Mouse (Mus musculus): ENCODE results near the gene Cavin3. TPM values are rescaled to one million over a fixed set of nuclear protein-coding genes. Genes with fewer than 3 reads are reported as not detected.

The Cavin3 gene
- total and polyA plus RNA-seq, 3 experiments, result not detected

DNA sequence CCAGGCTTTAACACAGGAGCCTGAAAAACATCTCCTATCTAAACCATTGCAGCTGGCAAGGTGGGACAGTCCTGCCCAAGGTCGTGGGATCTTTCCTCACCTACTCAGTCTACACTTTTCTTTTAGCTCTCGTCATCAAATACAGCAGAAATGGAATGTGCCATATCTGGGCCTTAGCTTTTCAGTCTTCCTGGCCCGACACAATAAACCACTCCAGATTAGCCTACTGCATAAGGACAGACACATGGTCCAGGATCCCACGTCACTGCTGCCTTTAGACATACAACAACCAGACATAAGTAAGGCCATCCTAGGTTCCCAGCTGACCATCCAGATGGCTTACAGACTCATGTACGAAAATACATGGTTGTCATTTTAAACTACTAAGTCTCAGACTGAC lies 28.0 kb upstream of the Cavin3 start:
- in situ Hi-C loops (cut with MboI; ENCODE audit: low pct_ligation_motif_present, low pct_unique_long_range_greater_than_20kb, low sequenced_read_pairs), result no loop called here
- DNase-seq (ENCODE audit: extremely low read depth), result no peak
- Histone ChIP-seq H3K79me2 (replicated peaks; ENCODE audit: control insufficient read depth, extremely low read depth, insufficient read depth, poor library complexity, severe bottlenecking) (no peaks in the 10 kb centered on the region), H3K4me1 (ENCODE audit: control insufficient read depth in 1 of 2, insufficient read depth in 2 of 2) (0 out of 4 replicates have a peak, but pooled peaks cover 0 to 3% of the 10 kb centered on the region in 2 experiments), H3K9ac (ENCODE audit: insufficient read depth, low read depth) (no peak overlapping the region), H3K27ac (ENCODE audit: insufficient read depth, low read depth) (no peak overlapping the region), H3K27me3 (replicated peaks) (peaks cover 1% of the 10 kb centered on the region), H3K4me2 (ENCODE audit: insufficient read depth, low read depth, poor library complexity, severe bottlenecking) (no peak overlapping the region), H3K9me3 (replicated peaks; ENCODE audit: low read length) (no peaks in the 10 kb centered on the region), H3K36me3 (replicated peaks in 1 of 2; ENCODE audit: control insufficient read depth in 1 of 2, insufficient read depth in 1 of 2, low read length in 1 of 2) (no peaks in the 10 kb centered on the region), H3K4me3 (replicated peaks in 1 of 3; ENCODE audit: low read depth in 2 of 3, low read length in 2 of 3, poor library complexity in 1 of 3) (no peak overlapping the region)
- dilution Hi-C loops (cut with MboI; ENCODE audit: extremely low pct_ligation_motif_present, extremely low pct_unique_long_range_greater_than_20kb, low sequenced_read_pairs), result no loop called here
- no peak for TF ChIP-seq KAT2A (IDR thresholded peaks at IDR 0.05; ENCODE audit: insufficient replicate concordance, low read length)
- TF ChIP-seq SIN3A (IDR thresholded peaks at IDR 0.05; ENCODE audit: low read length), result no peak
- TF ChIP-seq POLR2AphosphoS2 (IDR thresholded peaks at IDR 0.05; ENCODE audit: low read depth, low read length), result no peak
- no peak for TF ChIP-seq RCOR1 (conservative IDR thresholded peaks at IDR 0.05; ENCODE audit: low read depth, low read length)
- no peak for TF ChIP-seq TCF12 (IDR thresholded peaks at IDR 0.05; ENCODE audit: low read depth, low read length)
- no peak for TF ChIP-seq CHD1 (IDR thresholded peaks at IDR 0.05; ENCODE audit: low read depth, low read length)
- TF ChIP-seq PAX5 (IDR thresholded peaks at IDR 0.05; ENCODE audit: low read length), result no peak
- no peak for TF ChIP-seq CHD2 (IDR thresholded peaks at IDR 0.05; ENCODE audit: low read length)
- no peak for TF ChIP-seq MAFK (IDR thresholded peaks at IDR 0.05; ENCODE audit: insufficient replicate concordance, low read length)
- no peak for TF ChIP-seq EP300 (IDR thresholded peaks at IDR 0.05; ENCODE audit: low read length)
- TF ChIP-seq ZMIZ1 (IDR thresholded peaks at IDR 0.05; ENCODE audit: low read depth, low read length), result no peak
- no peak for TF ChIP-seq MXI1 (IDR thresholded peaks at IDR 0.05; ENCODE audit: low read depth, low read length)
- no peak for TF ChIP-seq UBTF (IDR thresholded peaks at IDR 0.05; ENCODE audit: low read depth, low read length)
- TF ChIP-seq ZC3H11A (IDR thresholded peaks at IDR 0.05; ENCODE audit: low read depth, low read length), result no peak
- TF ChIP-seq NELFE (IDR thresholded peaks at IDR 0.05; ENCODE audit: low read depth, low read length), result no peak
- no peak for TF ChIP-seq GABPA (IDR thresholded peaks at IDR 0.05; ENCODE audit: insufficient replicate concordance, low read depth, low read length)
- TF ChIP-seq ETS1 (conservative IDR thresholded peaks at IDR 0.05; ENCODE audit: low read depth, low read length), result no peak
- no peak for TF ChIP-seq IRF4 (IDR thresholded peaks at IDR 0.05; ENCODE audit: low read depth, low read length)

GRCm38 (mm10) chr7:105507257-105507656 lies 25.2 kb upstream of the Cavin3 start:
- in situ Hi-C loops (cut with MboI; ENCODE audit: low pct_ligation_motif_present, low pct_unique_long_range_greater_than_20kb, low sequenced_read_pairs), result no loop called here
- Histone ChIP-seq H3K9me3 (replicated peaks; ENCODE audit: low read length) (no peaks in the 10 kb centered on the region), H3K9ac (ENCODE audit: insufficient read depth, low read depth) (no peak overlapping the region), H3K4me2 (ENCODE audit: insufficient read depth, low read depth, poor library complexity, severe bottlenecking) (no peak overlapping the region), H3K79me2 (replicated peaks; ENCODE audit: control insufficient read depth, extremely low read depth, insufficient read depth, poor library complexity, severe bottlenecking) (no peaks in the 10 kb centered on the region), H3K27me3 (replicated peaks) (peaks cover 1% of the 10 kb centered on the region), H3K27ac (ENCODE audit: insufficient read depth, low read depth) (no peak overlapping the region), H3K4me3 (replicated peaks in 1 of 3; ENCODE audit: low read depth in 2 of 3, low read length in 2 of 3, poor library complexity in 1 of 3) (no peak overlapping the region), H3K4me1 (ENCODE audit: control insufficient read depth in 1 of 2, insufficient read depth in 2 of 2) (0 out of 4 replicates have a peak, but pooled peaks cover 0 to 3% of the 10 kb centered on the region in 2 experiments), H3K36me3 (replicated peaks in 1 of 2; ENCODE audit: control insufficient read depth in 1 of 2, insufficient read depth in 1 of 2, low read length in 1 of 2) (no peaks in the 10 kb centered on the region)
- TF ChIP-seq MAFK (IDR thresholded peaks at IDR 0.05; ENCODE audit: insufficient replicate concordance, low read length) (no peak), CTCF (conservative IDR thresholded peaks at IDR 0.05 in 1 of 2, IDR thresholded peaks at IDR 0.05 in 1 of 2; ENCODE audit: low read depth in 2 of 2, low read length in 2 of 2) (no peak), EP300 (IDR thresholded peaks at IDR 0.05; ENCODE audit: low read length) (no peak), USF2 (conservative IDR thresholded peaks at IDR 0.05; ENCODE audit: low read depth, low read length) (no peak), ELF1 (IDR thresholded peaks at IDR 0.05; ENCODE audit: low read depth, low read length) (no peak), E2F4 (IDR thresholded peaks at IDR 0.05; ENCODE audit: insufficient replicate concordance, low read depth, low read length) (no peak), UBTF (IDR thresholded peaks at IDR 0.05; ENCODE audit: low read depth, low read length) (no peak), POLR2AphosphoS2 (IDR thresholded peaks at IDR 0.05; ENCODE audit: low read depth, low read length) (no peak), MAX (IDR thresholded peaks at IDR 0.05; ENCODE audit: low read length) (no peak), USF1 (IDR thresholded peaks at IDR 0.05; ENCODE audit: low read depth, low read length) (no peak), CHD2 (IDR thresholded peaks at IDR 0.05; ENCODE audit: low read length) (no peak), RAD21 (IDR thresholded peaks at IDR 0.05; ENCODE audit: low read depth, low read length) (no peak), GABPA (IDR thresholded peaks at IDR 0.05; ENCODE audit: insufficient replicate concordance, low read depth, low read length) (no peak), ZKSCAN1 (IDR thresholded peaks at IDR 0.05; ENCODE audit: borderline replicate concordance, low read depth, low read length) (no peak), NRF1 (IDR thresholded peaks at IDR 0.05; ENCODE audit: low read depth, low read length) (no peak), ZC3H11A (IDR thresholded peaks at IDR 0.05; ENCODE audit: low read depth, low read length) (no peak), POLR2A (IDR thresholded peaks at IDR 0.05; ENCODE audit: low read depth, low read length) (no peak)
- dilution Hi-C loops (cut with MboI; ENCODE audit: extremely low pct_ligation_motif_present, extremely low pct_unique_long_range_greater_than_20kb, low sequenced_read_pairs), result no loop called here
- no peak for DNase-seq (ENCODE audit: extremely low read depth)

All from CH12.LX (cell line).